Mouse (Mus musculus): Measurements from ENCODE around the gene 0610010K14Rik. TPM values are rescaled to one million over a fixed set of nuclear protein-coding genes. Genes with fewer than 3 reads are reported as not detected.

The 0610010K14Rik gene
- polyA plus RNA-seq (2015; fragmentation: Nextera tagmentation; extraction: Ambion mirVana) = 173 TPM in 2 replicates

DNA sequence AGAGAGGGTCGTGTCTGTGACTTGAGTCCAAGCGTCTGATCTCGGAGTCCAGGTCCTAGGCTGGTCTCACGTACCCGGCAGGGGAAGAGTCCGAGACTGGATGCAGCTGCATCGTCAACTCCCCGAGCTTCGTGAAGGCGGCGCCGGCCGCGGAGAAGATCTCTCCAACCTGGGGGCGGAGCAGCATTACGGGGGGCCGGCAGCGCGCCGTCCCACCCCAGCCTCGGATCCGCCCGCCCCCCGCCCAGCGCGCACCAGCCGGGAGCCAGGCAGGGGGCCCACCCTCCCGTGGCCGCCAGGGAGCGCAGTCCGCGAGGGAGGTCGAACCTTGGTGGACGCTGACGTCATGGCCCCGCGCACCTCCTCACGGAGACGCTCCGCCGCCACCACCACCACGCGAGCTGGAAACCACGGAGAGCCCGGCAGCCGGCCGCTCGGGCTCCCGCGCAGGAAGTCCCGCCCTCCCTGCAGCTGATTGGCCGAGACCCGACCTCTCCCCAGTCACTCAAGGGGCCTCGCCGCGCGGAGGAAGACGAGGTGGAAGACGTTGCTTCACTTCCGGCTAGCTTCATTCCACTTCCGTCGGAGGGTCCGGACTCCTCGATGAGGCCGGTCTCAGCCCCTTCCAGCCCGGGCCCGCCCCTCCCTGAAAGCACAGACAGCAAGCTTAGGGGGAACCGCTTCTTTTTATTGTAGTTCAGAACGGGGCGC lies at the start of gene 0610010K14Rik:
0610010K14Rik (minus strand) TSS at position 458 of the 711 bp plus-strand sequence.
- ATAC-seq (replicated peaks) = peak; percentile 94

DNA sequence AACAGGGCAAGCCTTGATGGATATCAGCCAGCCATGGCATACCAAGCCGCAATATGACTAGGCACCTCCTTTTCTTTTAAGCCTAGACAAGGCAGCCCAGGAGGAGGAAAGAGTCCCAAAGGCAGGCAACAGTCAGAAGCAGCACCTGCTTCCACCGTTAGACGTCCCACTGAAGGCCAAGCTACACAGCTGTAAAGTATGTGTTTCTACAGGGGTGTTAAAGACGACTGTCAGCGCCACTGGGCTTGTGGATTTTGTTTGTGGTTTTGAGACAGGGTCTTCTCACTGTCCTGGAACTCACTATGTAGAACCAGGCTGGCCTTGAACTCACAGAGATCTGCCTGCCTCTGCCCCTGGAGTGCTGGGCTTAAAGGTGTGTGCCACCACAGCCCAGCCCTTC lies 48.0 kb upstream of the 0610010K14Rik start:
- no peak overlapping the region for H3K27ac ChIP-seq
- no peak overlapping the region for H3K4me3 ChIP-seq
- no peak for ATAC-seq (replicated peaks)
- H3K27me3 ChIP-seq (replicated peaks) = no peaks in the 10 kb centered on the region
- H3K4me1 ChIP-seq = no peaks in the 10 kb centered on the region
- H3K9ac ChIP-seq = no peak overlapping the region
- no peaks in the 10 kb centered on the region for H3K9me3 ChIP-seq
- no peak overlapping the region for H3K4me2 ChIP-seq
- 88% methylated on average over 5 of the region's 5 CpGs for whole genome bisulfite sequencing
- no peaks in the 10 kb centered on the region for H3K36me3 ChIP-seq (replicated peaks)

More for the DNA sequence above, at the start of gene 0610010K14Rik:
- Histone ChIP-seq H3K4me3 (peak within 1 kb of the TSS; percentile 96), H3K27me3 (replicated peaks) (no peaks in the 10 kb centered on the region), H3K9ac (peak within 1 kb of the TSS; percentile 97), H3K27ac (peak within 1 kb of the TSS; percentile 93), H3K4me1 (peaks cover 33% of the 10 kb centered on the region), H3K4me2 (peak within 1 kb of the TSS; percentile 92), H3K36me3 (replicated peaks) (peaks cover 8% of the 10 kb centered on the region; the same call in 1 of the 2 replicates), H3K9me3 (no peaks in the 10 kb centered on the region)
- under 1% methylated on average over 70 of the region's 70 CpGs for WGBS

DNA sequence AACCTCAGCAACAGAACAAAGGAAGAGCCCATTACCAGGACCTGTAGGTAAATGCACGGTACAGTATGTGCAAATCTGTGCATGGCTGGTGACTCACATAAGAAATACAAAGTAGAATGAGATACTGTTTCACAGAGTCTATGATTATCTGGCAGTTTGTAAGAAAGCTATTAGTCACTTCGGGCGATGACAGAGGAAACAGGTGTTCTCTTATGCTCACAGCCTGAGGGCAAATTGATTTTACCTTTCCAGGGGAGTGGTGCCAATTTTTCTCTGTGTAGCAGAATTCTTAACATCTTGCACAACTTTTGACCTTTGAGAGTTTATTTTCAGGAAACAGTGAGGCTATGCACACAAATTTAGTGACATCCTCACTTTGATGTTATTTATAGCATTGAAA lies 47.0 kb upstream of the 0610010K14Rik start:
- H3K4me2 ChIP-seq = no peak overlapping the region
- no peak overlapping the region for H3K27ac ChIP-seq
- H3K36me3 ChIP-seq (replicated peaks) = no peaks in the 10 kb centered on the region
- H3K9me3 ChIP-seq = no peaks in the 10 kb centered on the region
- no peak for ATAC-seq (replicated peaks)
- no peak overlapping the region for H3K9ac ChIP-seq
- WGBS = 82% methylated on average over 3 of the region's 3 CpGs
- H3K4me1 ChIP-seq = no peaks in the 10 kb centered on the region
- no peak overlapping the region for H3K4me3 ChIP-seq
- no peaks in the 10 kb centered on the region for H3K27me3 ChIP-seq (replicated peaks)

DNA sequence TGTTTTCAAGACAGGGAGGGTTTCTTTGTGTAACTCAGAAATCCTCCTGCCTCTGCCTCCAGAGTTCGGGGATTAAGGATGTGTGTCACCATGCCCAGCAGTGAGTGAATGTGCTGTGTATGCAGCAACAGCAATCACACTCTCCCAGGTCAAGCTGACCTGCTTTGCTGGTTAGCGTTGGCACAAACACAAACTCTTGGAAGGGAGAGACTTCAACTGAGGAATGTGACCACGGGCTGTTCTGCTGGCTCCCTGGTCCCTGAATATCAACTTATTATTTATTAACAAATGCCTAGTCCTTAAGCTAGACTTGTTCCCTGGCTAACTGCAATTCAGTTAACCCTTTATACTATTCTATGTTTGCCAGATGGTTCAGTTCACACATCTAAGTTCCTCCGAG lies 46.0 kb upstream of the 0610010K14Rik start:
- no peaks in the 10 kb centered on the region for H3K27me3 ChIP-seq (replicated peaks)
- no peak overlapping the region for H3K9ac ChIP-seq
- H3K4me3 ChIP-seq = no peak overlapping the region
- 85% methylated on average over 4 of the region's 4 CpGs for WGBS
- no peak overlapping the region for H3K4me2 ChIP-seq
- H3K4me1 ChIP-seq = no peaks in the 10 kb centered on the region
- ATAC-seq (replicated peaks) = no peak
- H3K27ac ChIP-seq = no peak overlapping the region
- no peaks in the 10 kb centered on the region for H3K36me3 ChIP-seq (replicated peaks)
- H3K9me3 ChIP-seq = no peaks in the 10 kb centered on the region

- no peaks in the 10 kb centered on the region for H3K9me3 ChIP-seq
- no peak overlapping the region for H3K4me2 ChIP-seq
- H3K4me3 ChIP-seq = no peak overlapping the region
- no peak overlapping the region for H3K27ac ChIP-seq
- H3K27me3 ChIP-seq (replicated peaks) = no peaks in the 10 kb centered on the region
- no peaks in the 10 kb centered on the region for H3K36me3 ChIP-seq (replicated peaks)
- WGBS = 68% methylated on average over 3 of the region's 3 CpGs
- H3K9ac ChIP-seq = no peak overlapping the region
- no peaks in the 10 kb centered on the region for H3K4me1 ChIP-seq
- no peak for ATAC-seq (replicated peaks)
These were observed 42.7 kb upstream of the 0610010K14Rik start for GRCm38 (mm10) chr11:70280441-70280840.

DNA sequence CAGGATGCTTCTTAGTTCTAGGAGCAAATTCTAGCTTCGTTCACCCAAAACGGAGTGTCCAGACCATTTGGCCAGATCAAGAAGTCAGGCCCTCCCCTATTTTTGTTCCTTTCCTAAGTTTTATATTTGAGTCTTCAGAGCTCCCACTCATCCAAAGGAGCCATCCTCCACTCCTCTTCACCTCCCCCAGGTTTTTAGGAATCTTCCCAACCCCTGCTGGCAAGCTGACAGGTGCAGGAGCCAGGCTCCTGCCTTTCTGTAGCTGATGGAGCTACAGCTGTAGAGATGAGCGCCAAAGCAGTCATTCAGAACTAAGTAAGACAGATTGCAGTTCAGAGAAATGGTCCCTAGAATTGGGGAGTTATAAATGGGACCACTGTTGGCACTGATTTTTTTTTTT lies 41.2 kb upstream of the 0610010K14Rik start:
- WGBS = 82% methylated on average over 3 of the region's 3 CpGs
- H3K27me3 ChIP-seq (replicated peaks) = no peaks in the 10 kb centered on the region
- no peaks in the 10 kb centered on the region for H3K36me3 ChIP-seq (replicated peaks)
- H3K4me3 ChIP-seq = no peak overlapping the region
- H3K9me3 ChIP-seq = no peaks in the 10 kb centered on the region
- H3K4me1 ChIP-seq = no peaks in the 10 kb centered on the region
- no peak overlapping the region for H3K27ac ChIP-seq
- H3K9ac ChIP-seq = no peak overlapping the region
- H3K4me2 ChIP-seq = no peak overlapping the region
- ATAC-seq (replicated peaks) = no peak

- no peaks in the 10 kb centered on the region for H3K9me3 ChIP-seq
- H3K27me3 ChIP-seq (replicated peaks) = no peaks in the 10 kb centered on the region
- no peak overlapping the region for H3K27ac ChIP-seq
- no peaks in the 10 kb centered on the region for H3K36me3 ChIP-seq (replicated peaks)
- H3K4me1 ChIP-seq = no peaks in the 10 kb centered on the region
- no peak for ATAC-seq (replicated peaks)
- H3K4me2 ChIP-seq = no peak overlapping the region
- H3K4me3 ChIP-seq = no peak overlapping the region
- no peak overlapping the region for H3K9ac ChIP-seq
- WGBS = 90% methylated on average over 7 of the region's 7 CpGs
These were observed 33.9 kb upstream of the 0610010K14Rik start for GRCm38 (mm10) chr11:70271641-70272040.

DNA sequence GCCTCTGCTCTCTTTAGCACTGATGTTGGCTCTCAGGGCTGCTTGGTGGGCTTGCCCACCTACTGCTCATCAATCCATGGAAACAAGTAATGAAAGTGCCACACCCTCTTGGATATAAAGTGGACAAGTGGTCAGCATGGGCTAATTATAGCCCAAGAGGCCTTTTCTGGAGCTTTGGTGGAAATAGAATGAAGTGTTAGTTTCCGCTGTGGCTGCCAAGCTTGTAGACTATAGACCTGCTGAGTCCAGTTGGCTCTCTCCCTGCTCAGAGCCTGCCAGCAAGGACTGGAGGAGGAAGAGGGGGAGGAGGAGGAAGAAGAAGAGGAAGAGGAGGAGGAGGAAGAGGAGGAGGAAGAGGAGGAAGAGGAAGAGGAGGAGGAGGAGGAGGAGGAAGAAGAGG lies 28.7 kb upstream of the 0610010K14Rik start:
- no peak for ATAC-seq (replicated peaks)
- Histone ChIP-seq H3K27ac (no peak overlapping the region), H3K4me1 (no peaks in the 10 kb centered on the region), H3K4me2 (no peak overlapping the region), H3K36me3 (replicated peaks) (no peaks in the 10 kb centered on the region), H3K27me3 (replicated peaks) (no peaks in the 10 kb centered on the region), H3K9me3 (no peaks in the 10 kb centered on the region), H3K4me3 (no peak overlapping the region), H3K9ac (no peak overlapping the region)
- WGBS = 80% methylated on average over 1 of the region's 1 CpGs

DNA sequence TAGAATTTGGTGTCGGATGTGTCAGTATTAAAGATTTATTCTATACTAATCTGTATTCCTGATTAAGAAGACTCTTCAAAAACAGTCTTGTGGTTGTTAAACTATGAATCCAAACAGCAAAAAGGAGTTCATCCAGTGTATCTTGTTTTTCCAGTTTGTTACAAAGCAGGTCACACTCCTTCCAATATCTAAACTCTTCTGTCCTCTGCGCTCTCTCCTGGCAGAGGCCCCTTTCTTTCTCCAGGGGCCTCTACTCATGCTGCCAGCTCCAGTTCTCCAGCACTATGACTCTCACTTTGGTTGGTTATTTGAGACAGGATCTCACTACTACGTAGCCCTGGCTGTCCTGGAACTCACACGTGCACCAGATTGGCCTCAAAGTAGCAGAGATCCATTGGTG lies 28.1 kb upstream of the 0610010K14Rik start:
- no peaks in the 10 kb centered on the region for H3K27me3 ChIP-seq (replicated peaks)
- 83% methylated on average over 4 of the region's 4 CpGs for WGBS
- H3K4me2 ChIP-seq = no peak overlapping the region

GRCm38 (mm10) chr11:70265252-70265651 lies 27.5 kb upstream of the 0610010K14Rik start:
- Histone ChIP-seq H3K9me3 (no peaks in the 10 kb centered on the region), H3K4me3 (no peak overlapping the region), H3K27ac (no peak overlapping the region), H3K4me2 (no peak overlapping the region), H3K36me3 (replicated peaks) (no peaks in the 10 kb centered on the region), H3K9ac (no peak overlapping the region), H3K27me3 (replicated peaks) (no peaks in the 10 kb centered on the region), H3K4me1 (no peaks in the 10 kb centered on the region)
- WGBS = 65% methylated on average over 3 of the region's 3 CpGs
- ATAC-seq (replicated peaks) = no peak

More for the DNA sequence above, 28.1 kb upstream of the 0610010K14Rik start:
- no peaks in the 10 kb centered on the region for H3K4me1 ChIP-seq
- H3K9me3 ChIP-seq = no peaks in the 10 kb centered on the region
- H3K4me3 ChIP-seq = no peak overlapping the region
- no peak overlapping the region for H3K9ac ChIP-seq
- H3K27ac ChIP-seq = no peak overlapping the region
- H3K36me3 ChIP-seq (replicated peaks) = no peaks in the 10 kb centered on the region
- no peak for ATAC-seq (replicated peaks)

DNA sequence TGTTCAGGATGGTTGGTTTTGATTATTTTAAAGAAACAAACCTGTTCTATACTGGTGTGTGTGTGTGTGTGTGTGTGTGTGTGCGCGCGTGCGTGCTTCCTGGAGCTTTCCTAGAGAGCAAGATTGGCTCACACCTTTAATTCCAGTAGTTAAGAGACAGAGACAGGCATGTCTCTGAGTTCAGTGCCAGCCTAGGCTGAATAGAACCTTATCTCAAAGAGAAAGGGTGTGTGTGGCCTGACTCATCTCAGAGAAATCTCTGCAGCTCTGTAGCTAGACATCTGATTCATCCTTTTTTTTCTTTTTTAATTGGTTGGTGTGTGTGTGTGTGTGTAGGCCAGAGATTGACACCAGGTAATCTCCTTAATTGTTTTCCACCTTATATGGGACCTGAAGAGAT lies 21.3 kb upstream of the 0610010K14Rik start:
- Histone ChIP-seq H3K27ac (no peak overlapping the region), H3K27me3 (replicated peaks) (peaks cover 16% of the 10 kb centered on the region), H3K36me3 (replicated peaks) (no peaks in the 10 kb centered on the region), H3K9me3 (no peaks in the 10 kb centered on the region), H3K9ac (no peak overlapping the region), H3K4me3 (no peak overlapping the region), H3K4me2 (no peak overlapping the region), H3K4me1 (0 out of 2 replicates have a peak, but pooled peaks cover 11% of the 10 kb centered on the region)
- WGBS = 97% methylated on average over 4 of the region's 4 CpGs
- ATAC-seq (replicated peaks) = no peak

GRCm38 (mm10) chr11:70254931-70255531 lies 17.3 kb upstream of the 0610010K14Rik start, which contains the start of gene Alox12:
Gene Alox12, minus strand, starts transcription at chr11:70255353.
- Histone ChIP-seq H3K27ac (no peak within 1 kb of the TSS), H3K4me2 (peak within 1 kb of the TSS; percentile 38), H3K9me3 (no peaks in the 10 kb centered on the region), H3K4me3 (peak within 1 kb of the TSS; percentile 15), H3K36me3 (replicated peaks) (no peaks in the 10 kb centered on the region), H3K27me3 (replicated peaks) (peaks cover 49% of the 10 kb centered on the region), H3K4me1 (0 out of 2 replicates have a peak, but pooled peaks cover 11% of the 10 kb centered on the region), H3K9ac (no peak within 1 kb of the TSS)
- no peak for ATAC-seq (replicated peaks)
- WGBS = 1% methylated on average over 25 of the region's 25 CpGs
